Mouse (Mus musculus) left cerebral cortex, postnatal 10 days (tissue): ENCODE measurements around the gene Fbxl5. TPM values are rescaled to one million over a fixed set of nuclear protein-coding genes. Genes with fewer than 3 reads are reported as not detected.

ENCODE experiments used
- DNase-seq, 2 experiments: peaks; one replicate each; pipeline ENCODE4 v3.0.0; 2021 to 2022; ENCODE audit warnings: low spot score in 2 of 2, mixed read lengths in 1 of 2; ENCODE audit errors: extremely low spot score in 1 of 2
- intact Hi-C: fragments of 180-260 bp; cut with DNase I; formaldehyde crosslinking; loops from one replicate; pipeline ENCODE4 v1.15.1; 2025
- total RNA-seq, 2 experiments: library from RNA; stranded (reverse); gene quantifications; 2 replicates each; pipeline ENCODE4 v1.2.3; 2021

The Fbxl5 gene
- total RNA-seq, 2 experiments from 2014 or later = 82.9 TPM

DNA sequence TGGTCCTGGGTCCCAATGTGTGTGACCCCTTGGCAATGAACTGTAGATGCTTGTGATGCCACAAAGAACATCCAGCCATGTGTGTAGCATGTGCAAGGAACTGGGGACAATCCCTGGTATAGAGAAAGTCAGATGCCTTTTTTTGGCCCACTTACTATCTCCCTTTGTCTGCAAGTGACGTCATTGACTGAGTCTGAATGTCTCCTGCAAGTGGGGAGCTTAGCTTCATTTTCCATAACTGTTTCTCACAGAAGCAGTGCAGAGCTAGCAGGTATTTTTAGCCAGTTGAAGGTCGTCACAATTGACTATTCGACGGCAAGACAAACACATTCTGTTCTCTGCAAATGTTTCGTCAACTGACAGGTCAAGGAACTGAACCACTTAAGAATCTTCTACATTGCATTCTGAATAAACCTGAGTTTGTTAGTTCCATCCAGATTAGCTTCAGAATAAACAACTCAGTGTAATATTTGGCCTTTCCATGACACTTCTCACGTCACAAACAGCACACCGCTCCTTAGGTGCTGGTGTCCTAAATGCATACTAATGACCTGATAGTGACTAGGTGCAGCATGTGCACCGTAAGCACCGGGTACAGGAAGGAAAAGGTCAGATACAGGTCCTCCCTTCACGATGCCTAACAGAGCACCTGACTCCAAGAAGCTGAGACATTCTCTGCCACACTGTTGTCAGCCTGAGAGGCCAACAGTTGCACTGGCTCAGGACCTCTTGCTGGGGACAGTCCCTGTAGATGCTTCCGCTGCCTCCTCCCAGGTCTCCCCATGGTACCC is 92.9 kb downstream of the Fbxl5 start:
- DNase-seq = no peak
- intact Hi-C loops = no loop called here

DNA sequence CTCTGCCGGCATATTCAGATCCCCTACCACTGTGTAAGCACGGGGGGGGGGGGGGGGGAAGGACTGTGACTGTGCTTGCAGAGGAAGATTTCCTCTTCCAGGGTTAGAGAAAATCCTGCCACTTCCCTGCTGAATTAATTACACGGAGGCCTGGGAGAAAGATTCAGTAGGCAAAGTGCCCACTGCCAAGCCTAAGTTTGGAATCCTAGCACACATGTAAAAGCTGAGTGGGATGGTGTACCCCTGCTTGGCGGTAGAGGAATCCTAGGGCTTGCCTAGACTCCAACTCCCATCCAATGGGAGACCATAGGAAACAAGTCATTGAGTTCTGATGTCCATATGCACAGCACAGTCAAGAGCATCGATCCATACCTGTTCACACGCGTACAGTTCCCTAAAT is 97.6 kb downstream of the Fbxl5 start:
- no peak for DNase-seq

DNA sequence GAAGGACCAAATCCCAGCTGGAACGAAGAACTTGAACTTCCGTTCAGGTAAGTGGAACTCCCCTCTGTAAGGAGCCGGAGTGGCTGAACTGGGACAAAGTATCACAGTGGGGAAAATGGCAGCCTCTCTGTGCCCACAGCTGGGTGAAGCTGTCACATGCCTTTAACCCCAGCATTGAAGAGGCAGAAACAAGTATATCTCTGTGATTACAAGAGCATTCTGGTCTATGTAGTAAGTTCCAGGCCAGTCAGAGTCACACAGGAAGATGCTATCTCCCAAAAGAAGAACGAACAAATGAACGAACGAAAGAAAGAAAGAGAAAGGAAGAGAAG is 99.0 kb downstream of the Fbxl5 start:
- intact Hi-C loops = no loop called here
- DNase-seq = no peak

More for the DNA sequence above, 97.6 kb downstream of the Fbxl5 start:
- intact Hi-C loops = no loop called here

GRCm38 (mm10) chr5:43721538-43722451 is 99.6 kb downstream of the Fbxl5 start:
- DNase-seq = no peak
- intact Hi-C loops = no loop called here

DNA sequence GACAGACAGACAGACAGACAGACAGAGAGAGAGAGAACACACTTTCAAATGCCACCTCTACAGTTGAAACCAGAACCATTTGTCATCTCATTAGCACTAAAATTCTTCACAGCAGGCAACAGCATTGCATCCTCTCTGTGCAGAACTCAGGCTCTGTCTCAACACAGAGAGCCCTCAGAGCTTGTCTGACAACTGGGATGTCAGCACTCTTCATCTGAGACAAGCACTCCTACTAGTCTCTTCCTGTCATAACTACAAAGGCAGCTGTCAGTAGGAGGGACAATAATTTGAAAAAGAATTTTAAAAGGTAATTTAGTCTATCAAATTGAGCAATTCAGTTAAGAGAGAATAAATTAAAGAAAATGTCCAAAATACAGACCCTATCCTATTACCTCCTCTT is 122.2 kb downstream of the Fbxl5 start:
- intact Hi-C loops = no loop called here
- no peak for DNase-seq

DNA sequence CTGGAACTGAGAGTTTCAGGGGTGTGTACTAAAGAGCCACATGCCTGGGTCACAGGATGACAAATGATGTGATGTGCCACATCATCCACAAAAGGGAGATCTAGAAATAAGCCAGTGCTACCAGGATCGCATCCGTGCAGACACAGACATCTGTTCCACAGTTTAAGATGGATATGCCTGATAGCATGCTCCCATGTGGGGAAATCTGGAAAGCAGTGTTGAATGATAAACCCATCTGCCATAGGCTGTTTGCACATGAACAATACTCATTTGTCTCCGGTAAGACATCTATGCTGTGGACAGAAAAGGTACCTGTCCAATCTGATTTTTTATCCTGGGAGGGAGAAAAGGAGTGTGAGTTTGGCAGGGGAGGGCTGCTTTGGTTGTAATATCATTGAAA is 124.3 kb downstream of the Fbxl5 start:
- intact Hi-C loops = no loop called here
- no peak for DNase-seq

Other genes starting within 250 kb of the Fbxl5 start
- gene Cc2d2a, start 159.3 kb downstream of the Fbxl5 start, total RNA-seq = 10 to 100 TPM in 1 of 2 experiments, 1 to 10 TPM in 1; 9.5 to 11.0 TPM
- gene Bst1, start 2.8 kb downstream of the Fbxl5 start, total RNA-seq = not detected
- 1 to 10 TPM; 3.2 to 3.5 TPM for gene Cd38, start 46.9 kb upstream of the Fbxl5 start, total RNA-seq
- gene Gm7879, start 91.5 kb upstream of the Fbxl5 start, total RNA-seq = 10 to 100 TPM; 13.7 to 14.2 TPM
- 1 to 10 TPM; 4.4 to 4.8 TPM for gene Fgfbp1, start 160.1 kb upstream of the Fbxl5 start, total RNA-seq